Mouse (Mus musculus): ENCODE measurements around the gene Fut2.

DNA sequence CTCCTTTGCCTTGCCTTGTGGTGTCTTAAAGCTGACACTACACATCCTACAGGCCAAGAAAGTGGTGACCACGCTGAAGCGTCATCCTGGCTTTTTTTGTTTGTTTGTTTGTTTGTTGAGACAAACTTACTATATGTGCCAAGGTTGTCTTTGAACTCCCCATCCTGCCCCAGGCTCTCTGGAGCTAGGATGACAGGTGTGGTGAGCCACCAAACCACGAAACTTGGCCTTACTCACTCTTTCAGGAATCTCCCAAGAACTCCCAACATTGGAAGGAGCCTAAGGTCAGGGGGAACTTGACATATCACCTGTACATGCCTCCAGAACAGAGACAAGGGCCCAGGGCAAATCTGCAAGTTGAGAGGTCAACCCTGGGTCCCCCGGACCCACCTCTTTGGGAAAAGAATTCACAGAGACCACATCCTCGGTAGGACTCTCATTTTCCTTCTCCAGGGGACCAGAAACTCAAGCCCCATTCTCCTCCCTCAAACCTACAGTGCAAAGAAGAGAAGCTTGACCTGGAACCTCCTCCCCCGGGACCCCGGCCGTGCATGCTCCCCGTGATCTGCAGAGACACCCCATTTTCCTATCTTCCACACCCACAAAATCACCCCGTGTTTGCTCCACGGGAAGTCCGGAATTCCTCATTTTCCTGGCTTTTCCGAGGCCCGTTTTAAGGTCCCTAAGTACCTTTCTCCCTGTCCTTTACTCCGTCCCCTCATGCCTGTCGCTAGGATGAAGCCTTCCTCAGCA lies 23.5 kb downstream of the Fut2 start:
- no peak for TF ChIP-seq CTCF (conservative IDR thresholded peaks at IDR 0.05 in 1 of 2, IDR thresholded peaks at IDR 0.05 in 1 of 2; ENCODE audit: low read depth in 2 of 2, low read length in 2 of 2)
- TF ChIP-seq NRF1 (IDR thresholded peaks at IDR 0.05; ENCODE audit: low read depth, low read length), result no peak
- TF ChIP-seq HCFC1 (IDR thresholded peaks at IDR 0.05; ENCODE audit: low read depth, low read length), result no peak
- TF ChIP-seq ZMIZ1 (IDR thresholded peaks at IDR 0.05; ENCODE audit: low read depth, low read length), result no peak
- TF ChIP-seq EP300 (IDR thresholded peaks at IDR 0.05; ENCODE audit: low read length), result no peak
